Mouse (Mus musculus): ENCODE measurements at regions not wholly inside any gene's neighbourhood (a gene's known extent, or its start where the extent isn't known, plus 50 kb on each side); places are given as distances from the start of the nearest gene placed in this dataset.

GRCm38 (mm10) chr2:138733846-138734245 is 477.5 kb downstream of the Btbd3 start:
- TF ChIP-seq MAX (IDR thresholded peaks at IDR 0.05; ENCODE audit: low read length) (no peak), GABPA (IDR thresholded peaks at IDR 0.05; ENCODE audit: low read depth, low read length) (no peak), MXI1 (IDR thresholded peaks at IDR 0.05; ENCODE audit: low read depth, low read length) (no peak), USF2 (IDR thresholded peaks at IDR 0.05; ENCODE audit: borderline replicate concordance in 1 of 2, insufficient read depth in 1 of 2, low read depth in 1 of 2, low read length in 2 of 2) (no peak), ZNF384 (IDR thresholded peaks at IDR 0.05; ENCODE audit: low read depth, low read length) (no peak), MAFK (IDR thresholded peaks at IDR 0.05; ENCODE audit: borderline replicate concordance, low read depth, low read length) (no peak), CHD2 (IDR thresholded peaks at IDR 0.05; ENCODE audit: low read length) (no peak), UBTF (IDR thresholded peaks at IDR 0.05; ENCODE audit: borderline replicate concordance, insufficient read depth, low read depth, low read length) (no peak), JUND (IDR thresholded peaks at IDR 0.05; ENCODE audit: low read depth, low read length) (no peak), NRF1 (IDR thresholded peaks at IDR 0.05; ENCODE audit: insufficient read depth, low read depth, low read length, poor library complexity, severe bottlenecking) (no peak), E2F4 (IDR thresholded peaks at IDR 0.05; ENCODE audit: borderline replicate concordance, low read depth, low read length) (no peak), USF1 (IDR thresholded peaks at IDR 0.05; ENCODE audit: low read depth, low read length) (no peak), MAZ (IDR thresholded peaks at IDR 0.05; ENCODE audit: low read depth, low read length) (no peak), GATA1 (IDR thresholded peaks at IDR 0.05; ENCODE audit: low read depth, low read length) (no peak), ELF1 (IDR thresholded peaks at IDR 0.05; ENCODE audit: low read depth, low read length) (no peak), BHLHE40 (IDR thresholded peaks at IDR 0.05; ENCODE audit: borderline replicate concordance, low read depth, low read length) (no peak), CTCF (IDR thresholded peaks at IDR 0.05 in 2 of 3, conservative IDR thresholded peaks at IDR 0.05 in 1 of 3; ENCODE audit: control insufficient read depth in 1 of 3, insufficient read depth in 1 of 3, low read depth in 2 of 3, low read length in 3 of 3, poor library complexity in 1 of 3, severe bottlenecking in 1 of 3) (no peak), MYC (IDR thresholded peaks at IDR 0.05; ENCODE audit: low read depth, low read length) (no peak), KAT2A (conservative IDR thresholded peaks at IDR 0.05; ENCODE audit: low read depth, low read length) (no peak)
- H3K4me3 ChIP-seq (ENCODE audit: control insufficient read depth in 1 of 2, insufficient read depth in 1 of 2, low read depth in 2 of 2, low read length in 2 of 2) = no peak overlapping the region
- no peak for DNase-seq (ENCODE audit: low read depth, low spot score)
- H3K9me3 ChIP-seq (replicated peaks; ENCODE audit: insufficient read depth, low read length) = no peaks in the 10 kb centered on the region
- no peak overlapping the region for H3K9ac ChIP-seq (ENCODE audit: control insufficient read depth, low read depth, low read length, poor library complexity, severe bottlenecking)
- H3K4me1 ChIP-seq (ENCODE audit: control insufficient read depth in 1 of 2, insufficient read depth in 2 of 2, low read length in 2 of 2) = no peaks in the 10 kb centered on the region
- H3K79me2 ChIP-seq (ENCODE audit: control insufficient read depth, insufficient read depth, low read length, poor library complexity) = no peaks in the 10 kb centered on the region
- no peak overlapping the region for H3K27ac ChIP-seq (ENCODE audit: control insufficient read depth, low read depth, low read length)
- no peaks in the 10 kb centered on the region for H3K27me3 ChIP-seq (ENCODE audit: control insufficient read depth in 1 of 2, insufficient read depth in 2 of 2, low read length in 2 of 2)
- H3K36me3 ChIP-seq (ENCODE audit: control insufficient read depth in 1 of 2, insufficient read depth in 2 of 2, low read length in 2 of 2) = no peaks in the 10 kb centered on the region

GRCm38 (mm10) chr2:138744806-138745205 is 488.4 kb downstream of the Btbd3 start:
- Histone ChIP-seq H3K27me3 (ENCODE audit: control insufficient read depth in 1 of 2, insufficient read depth in 2 of 2, low read length in 2 of 2) (no peaks in the 10 kb centered on the region), H3K79me2 (ENCODE audit: control insufficient read depth, insufficient read depth, low read length, poor library complexity) (no peaks in the 10 kb centered on the region), H3K4me3 (ENCODE audit: control insufficient read depth in 1 of 2, insufficient read depth in 1 of 2, low read depth in 2 of 2, low read length in 2 of 2) (no peak overlapping the region), H3K27ac (ENCODE audit: control insufficient read depth, low read depth, low read length) (no peak overlapping the region), H3K36me3 (ENCODE audit: control insufficient read depth in 1 of 2, insufficient read depth in 2 of 2, low read length in 2 of 2) (no peaks in the 10 kb centered on the region), H3K9me3 (replicated peaks; ENCODE audit: insufficient read depth, low read length) (no peaks in the 10 kb centered on the region), H3K9ac (ENCODE audit: control insufficient read depth, low read depth, low read length, poor library complexity, severe bottlenecking) (no peak overlapping the region), H3K4me1 (ENCODE audit: control insufficient read depth in 1 of 2, insufficient read depth in 2 of 2, low read length in 2 of 2) (no peaks in the 10 kb centered on the region)
- no peak for DNase-seq (ENCODE audit: low read depth, low spot score)
- TF ChIP-seq POLR2AphosphoS2 (IDR thresholded peaks at IDR 0.05; ENCODE audit: low read length) (no peak), ELF1 (IDR thresholded peaks at IDR 0.05; ENCODE audit: low read depth, low read length) (no peak), TBP (IDR thresholded peaks at IDR 0.05; ENCODE audit: low read depth, low read length) (no peak), TCF12 (IDR thresholded peaks at IDR 0.05; ENCODE audit: low read depth, low read length) (no peak), MYC (IDR thresholded peaks at IDR 0.05; ENCODE audit: low read depth, low read length) (no peak), SMC3 (IDR thresholded peaks at IDR 0.05; ENCODE audit: low read depth, low read length) (no peak), RAD21 (IDR thresholded peaks at IDR 0.05; ENCODE audit: low read depth, low read length) (no peak), NRF1 (IDR thresholded peaks at IDR 0.05; ENCODE audit: insufficient read depth, low read depth, low read length, poor library complexity, severe bottlenecking) (no peak), USF1 (IDR thresholded peaks at IDR 0.05; ENCODE audit: low read depth, low read length) (no peak), POLR2A (IDR thresholded peaks at IDR 0.05; ENCODE audit: control insufficient read depth in 1 of 2, insufficient read depth in 1 of 2, low read depth in 1 of 2, low read length in 2 of 2, poor library complexity in 1 of 2) (no peak), ZKSCAN1 (IDR thresholded peaks at IDR 0.05; ENCODE audit: low read depth, low read length) (no peak), ZMIZ1 (IDR thresholded peaks at IDR 0.05; ENCODE audit: low read depth, low read length) (no peak), UBTF (IDR thresholded peaks at IDR 0.05; ENCODE audit: borderline replicate concordance, insufficient read depth, low read depth, low read length) (no peak), MXI1 (IDR thresholded peaks at IDR 0.05; ENCODE audit: low read depth, low read length) (no peak), KAT2A (conservative IDR thresholded peaks at IDR 0.05; ENCODE audit: low read depth, low read length) (no peak), ZNF384 (IDR thresholded peaks at IDR 0.05; ENCODE audit: low read depth, low read length) (no peak), GABPA (IDR thresholded peaks at IDR 0.05; ENCODE audit: low read depth, low read length) (no peak), POLR2AphosphoS5 (IDR thresholded peaks at IDR 0.05; ENCODE audit: borderline replicate concordance, low read depth, low read length) (no peak), RCOR1 (IDR thresholded peaks at IDR 0.05; ENCODE audit: low read depth, low read length) (no peak)
